Mouse (Mus musculus) heart, postnatal 25 days (tissue): ENCODE results near the gene Zcchc4. TPM values are rescaled to one million over a fixed set of nuclear protein-coding genes. Genes with fewer than 3 reads are reported as not detected.

ENCODE experiments used
- DNase-seq: peaks from one replicate; pipeline ENCODE4 v3.0.0; 2022; ENCODE audit warnings: low spot score
- intact Hi-C: fragments of 180-260 bp; cut with DNase I; formaldehyde crosslinking; loops from one replicate; pipeline ENCODE4 v1.15.1; 2025
- total RNA-seq, 2 experiments: library from RNA; stranded (reverse); gene quantifications; 2 replicates each; pipeline ENCODE4 v1.2.3; 2021

Zcchc4 gene
- total RNA-seq, 2 experiments from 2014 or later = 4.7 to 5.6 TPM

GRCm38 (mm10) chr5:52865825-52866224, 90.6 kb downstream of the Zcchc4 start:
- intact Hi-C loops = no loop called here
- peak; percentile 31 for DNase-seq

- intact Hi-C loops = no loop called here
- DNase-seq = no peak
These were observed 91.3 kb downstream of the Zcchc4 start for GRCm38 (mm10) chr5:52866361-52867155.

- DNase-seq = no peak
- intact Hi-C loops = no loop called here
These were observed 93.9 kb downstream of the Zcchc4 start for GRCm38 (mm10) chr5:52868918-52869703.

GRCm38 (mm10) chr5:52871461-52871860, 96.3 kb downstream of the Zcchc4 start:
- intact Hi-C loops = no loop called here
- DNase-seq = no peak

GRCm38 (mm10) chr5:52871986-52872385, 96.8 kb downstream of the Zcchc4 start:
- intact Hi-C loops = no loop called here

More at GRCm38 (mm10) chr5:52871986-52872385, 96.8 kb downstream of the Zcchc4 start:
- DNase-seq = no peak

Other genes starting within 250 kb of the Zcchc4 start
- under 1 TPM; 0.42 to 0.49 TPM for gene Lgi2, start 208.9 kb upstream of the Zcchc4 start, total RNA-seq
- 1 to 10 TPM; 6.0 to 7.8 TPM for gene Sepsecs, start 105.7 kb upstream of the Zcchc4 start, total RNA-seq
- gene Pi4k2b, start 33.8 kb upstream of the Zcchc4 start, total RNA-seq = 1 to 10 TPM; 2.3 to 3.0 TPM
- 10 to 100 TPM; 38.4 to 39.5 TPM for gene Anapc4, start 58.6 kb downstream of the Zcchc4 start, total RNA-seq